Mouse (Mus musculus) 3134 (cell line): ENCODE measurements around the gene Gm10720.
"Not testable (repeated sequence)": the region's sequence is repeated elsewhere in the genome, so short reads cannot be mapped to it uniquely, and the experiment has no call there.

Experiments
- DNase-seq: peaks from one replicate; pipeline ENCODE4 v3.0.0-alpha.2; 2011; ENCODE audit warnings: low spot score; ENCODE audit not compliant: insufficient read length; ENCODE audit errors: extremely low read depth

The Gm10720 gene

DNA sequence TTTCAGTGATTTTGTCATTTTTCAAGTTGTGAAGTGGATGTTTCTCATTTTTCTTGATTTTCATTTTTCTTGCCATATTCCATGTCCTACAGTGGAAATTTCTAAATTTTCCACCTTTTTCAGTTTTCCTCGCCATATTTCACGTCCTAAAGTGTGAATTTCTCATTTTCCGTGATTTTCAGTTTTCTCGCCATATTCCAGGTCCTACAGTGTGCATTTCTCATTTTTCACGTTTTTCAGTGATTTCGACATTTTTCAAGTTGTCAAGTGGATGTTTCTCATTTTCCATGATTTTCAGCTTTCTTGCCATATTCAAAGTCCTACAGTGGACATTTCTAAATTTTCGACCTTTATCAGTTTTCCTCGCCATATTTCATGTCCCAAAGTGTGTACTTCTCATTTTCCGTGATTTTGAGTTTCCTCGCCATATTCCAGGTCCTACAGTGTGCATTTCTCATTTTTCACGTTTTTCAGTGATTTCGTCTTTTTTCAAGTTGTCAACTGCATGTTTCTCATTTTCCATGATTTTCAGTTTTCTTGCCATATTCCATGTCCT lies 9.5 kb downstream of the Gm10720 start, which contains the start of gene Gm10717:
Gene Gm10717 (plus strand): TSS at position 506 of the 556 bp plus-strand sequence.
- DNase-seq: not testable (repeated sequence)

DNA sequence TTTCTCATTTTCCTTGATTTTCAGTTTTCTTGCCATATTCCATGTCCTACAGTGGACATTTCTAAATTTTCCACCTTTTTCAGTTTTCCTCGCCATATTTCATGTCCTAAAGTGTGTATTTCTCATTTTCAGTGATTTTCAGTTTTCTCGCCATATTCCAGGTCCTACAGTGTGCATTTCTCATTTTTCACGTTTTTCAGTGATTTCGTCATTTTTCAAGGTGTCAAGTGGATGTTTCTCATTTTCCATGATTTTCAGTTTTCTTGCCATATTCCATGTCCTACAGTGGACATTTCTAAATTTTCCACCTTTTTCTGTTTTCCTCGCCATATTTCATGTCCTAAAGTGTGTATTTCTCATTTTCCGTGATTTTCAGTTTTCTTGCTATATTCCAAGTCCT lies 10.2 kb downstream of the Gm10720 start:
- DNase-seq: not testable (repeated sequence)

DNA sequence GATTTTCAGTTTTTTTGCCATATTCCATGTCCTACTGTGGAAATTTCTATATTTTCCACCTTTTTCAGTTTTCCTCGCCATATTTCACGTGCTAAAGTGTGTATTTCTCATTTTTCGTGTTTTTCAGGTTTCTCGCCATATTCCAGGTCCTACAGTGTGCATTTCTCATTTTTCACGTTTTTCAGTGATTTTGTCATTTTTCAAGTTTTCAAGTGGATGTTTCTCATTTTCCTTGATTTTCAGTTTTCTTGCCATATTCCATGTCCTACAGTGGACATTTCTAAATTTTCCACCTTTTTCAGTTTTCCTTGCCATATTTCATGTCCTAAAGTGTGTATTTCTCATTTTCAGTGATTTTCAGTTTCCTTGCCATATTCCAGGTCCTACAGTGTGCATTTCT lies 10.7 kb downstream of the Gm10720 start:
- DNase-seq: not testable (repeated sequence)

DNA sequence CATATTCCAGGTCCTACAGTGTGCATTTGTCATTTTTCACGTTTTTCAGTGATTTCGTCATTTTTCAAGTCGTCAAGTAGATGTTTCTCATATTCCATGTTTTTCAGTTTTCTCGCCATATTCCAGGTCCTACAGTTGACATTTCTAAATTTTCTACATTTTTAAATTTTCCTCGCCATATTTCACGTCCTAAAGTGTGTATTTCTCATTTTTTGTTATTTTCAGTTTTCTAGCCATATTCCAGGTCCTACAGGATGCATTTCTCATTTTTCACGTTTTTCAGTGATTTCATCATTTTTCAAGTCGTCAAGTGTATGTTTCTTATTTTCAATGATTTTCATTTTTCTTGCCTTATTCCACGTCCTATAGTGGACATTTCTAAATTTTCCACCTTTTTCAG lies 11.3 kb downstream of the Gm10720 start:
- DNase-seq: not testable (repeated sequence)

DNA sequence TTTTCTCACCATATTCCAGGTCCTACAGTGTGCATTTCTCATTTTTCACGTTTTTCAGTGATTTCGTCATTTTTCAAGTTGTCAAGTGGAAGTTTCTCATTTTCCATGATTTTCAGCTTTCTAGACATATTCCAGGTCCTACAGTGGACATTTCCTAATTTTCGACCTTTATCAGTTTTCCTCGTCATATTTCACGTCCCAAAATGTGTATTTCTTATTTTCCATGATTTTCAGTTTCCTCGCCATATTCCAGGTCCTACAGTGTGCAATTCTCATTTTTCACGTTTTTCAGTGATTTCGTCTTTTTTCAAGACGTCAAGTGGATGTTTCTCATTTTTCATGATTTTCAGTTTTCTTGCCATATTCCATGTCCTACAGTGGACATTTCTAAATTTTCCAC lies 11.7 kb downstream of the Gm10720 start:
- DNase-seq: peak; percentile 55

DNA sequence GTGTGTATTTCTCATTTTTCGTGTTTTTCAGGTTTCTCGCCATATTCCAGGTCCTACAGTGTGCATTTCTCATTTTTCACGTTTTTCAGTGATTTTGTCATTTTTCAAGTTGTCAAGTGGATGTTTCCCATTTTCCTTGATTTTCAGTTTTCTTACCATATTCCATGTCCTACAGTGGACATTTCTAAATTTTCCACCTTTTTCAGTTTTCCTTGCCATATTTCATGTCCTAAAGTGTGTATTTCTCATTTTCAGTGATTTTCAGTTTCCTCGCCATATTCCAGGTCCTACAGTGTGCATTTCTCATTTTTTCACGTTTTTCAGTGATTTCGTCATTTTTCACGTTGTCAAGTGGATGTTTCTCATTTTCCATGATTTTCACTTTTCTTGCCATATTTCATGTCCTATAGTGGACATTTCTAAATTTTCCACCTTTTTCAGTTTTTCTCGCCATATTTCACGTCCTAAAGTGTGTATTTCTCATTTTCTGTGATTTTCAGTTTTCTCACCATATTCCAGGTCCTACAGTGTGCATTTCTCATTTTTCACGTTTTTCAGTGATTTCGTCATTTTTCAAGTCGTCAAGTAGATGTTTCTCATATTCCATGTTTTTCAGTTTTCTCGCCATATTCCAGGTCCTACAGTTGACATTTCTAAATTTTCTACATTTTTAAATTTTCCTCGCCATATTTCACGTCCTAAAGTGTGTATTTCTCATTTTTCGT lies 14.0 kb downstream of the Gm10720 start:
- not testable (repeated sequence) for DNase-seq

DNA sequence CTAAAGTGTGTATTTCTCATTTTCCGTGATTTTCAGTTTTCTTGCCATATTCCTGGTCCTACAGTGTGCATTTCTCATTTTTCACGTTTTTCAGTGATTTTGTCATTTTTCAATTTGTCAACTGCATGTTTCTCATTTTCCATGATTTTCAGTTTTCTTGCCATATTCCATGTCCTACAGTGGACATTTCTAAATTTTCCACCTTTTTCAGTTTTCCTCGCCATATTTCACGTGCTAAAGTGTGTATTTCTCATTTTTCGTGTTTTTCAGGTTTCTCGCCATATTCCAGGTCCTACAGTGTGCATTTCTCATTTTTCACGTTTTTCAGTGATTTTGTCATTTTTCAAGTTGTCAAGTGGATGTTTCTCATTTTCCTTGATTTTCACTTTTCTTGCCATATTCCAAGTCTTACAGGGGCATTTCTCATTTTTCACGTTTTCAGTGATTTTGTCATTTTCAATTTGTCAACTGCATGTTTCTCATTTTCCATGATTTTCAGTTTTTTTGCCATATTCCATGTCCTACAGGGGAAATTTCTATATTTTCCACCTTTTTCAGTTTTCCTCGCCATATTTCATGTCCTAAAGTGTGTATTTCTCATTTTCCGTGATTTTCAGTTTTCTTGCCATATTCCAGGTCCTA lies 15.3 kb downstream of the Gm10720 start:
- peak; percentile 74 for DNase-seq

DNA sequence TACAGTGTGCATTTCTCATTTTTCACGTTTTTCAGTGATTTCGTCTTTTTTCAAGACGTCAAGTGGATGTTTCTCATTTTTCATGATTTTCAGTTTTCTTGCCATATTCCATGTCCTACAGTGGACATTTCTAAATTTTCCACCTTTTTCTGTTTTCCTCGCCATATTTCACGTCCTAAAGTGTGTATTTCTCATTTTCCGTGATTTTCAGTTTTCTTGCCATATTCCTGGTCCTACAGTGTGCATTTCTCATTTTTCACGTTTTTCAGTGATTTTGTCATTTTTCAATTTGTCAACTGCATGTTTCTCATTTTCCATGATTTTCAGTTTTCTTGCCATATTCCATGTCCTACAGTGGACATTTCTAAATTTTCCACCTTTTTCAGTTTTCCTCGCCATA lies 18.8 kb downstream of the Gm10720 start, which contains the start of gene Gm17535:
Gene Gm17535 (plus strand): TSS at position 301 of the 400 bp plus-strand sequence.
- not testable (repeated sequence) for DNase-seq

DNA sequence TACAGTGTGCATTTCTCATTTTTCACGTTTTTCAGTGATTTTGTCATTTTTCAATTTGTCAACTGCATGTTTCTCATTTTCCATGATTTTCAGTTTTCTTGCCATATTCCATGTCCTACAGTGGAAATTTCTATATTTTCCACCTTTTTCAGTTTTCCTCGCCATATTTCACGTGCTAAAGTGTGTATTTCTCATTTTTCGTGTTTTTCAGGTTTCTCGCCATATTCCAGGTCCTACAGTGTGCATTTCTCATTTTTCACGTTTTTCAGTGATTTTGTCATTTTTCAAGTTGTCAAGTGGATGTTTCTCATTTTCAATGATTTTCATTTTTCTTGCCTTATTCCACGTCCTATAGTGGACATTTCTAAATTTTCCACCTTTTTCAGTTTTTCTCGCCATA lies 21.1 kb downstream of the Gm10720 start, which contains the start of gene Gm10715:
Gene Gm10715 (plus strand): TSS at position 301 of the 400 bp plus-strand sequence.
- DNase-seq: not testable (repeated sequence)

DNA sequence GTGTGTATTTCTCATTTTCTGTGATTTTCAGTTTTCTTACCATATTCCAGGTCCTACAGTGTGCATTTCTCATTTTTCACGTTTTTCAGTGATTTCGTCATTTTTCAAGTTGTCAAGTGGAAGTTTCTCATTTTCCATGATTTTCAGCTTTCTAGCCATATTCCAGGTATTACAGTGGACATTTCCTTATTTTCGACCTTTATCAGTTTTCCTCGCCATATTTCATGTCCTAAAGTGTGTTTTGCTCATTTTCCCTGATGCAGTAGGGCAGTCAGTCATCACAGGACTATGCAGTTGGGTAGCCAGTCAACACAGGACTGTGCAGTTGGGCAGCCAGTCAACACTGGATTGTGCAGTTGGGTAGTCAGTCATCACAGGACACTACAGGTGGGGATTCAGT lies 22.7 kb downstream of the Gm10720 start:
- peak; percentile 20 for DNase-seq
